ENCODE assay signal across 8 mouse cellular contexts in genomic region chr16:72027404-72028215, GRCm38 (mm10).
A peak's percentile ranks its signal among the peaks of the same experiment; 100 is the strongest.
DNase-seq lines count a peak whose midpoint lies in the region; ATAC-seq and TF ChIP-seq lines count a peak whose summit lies in the region.

No protein-coding gene starts in this region.

- peak overlapping the region; percentile 40 for H3K4me2 ChIP-seq in liver, embryonic 12.5 days
- no peak overlapping the region for H3K4me2 ChIP-seq in liver, postnatal 0 days (ENCODE audit: low read depth, low read length)
- peak overlapping the region; percentile 89 for H3K4me2 ChIP-seq in forebrain, embryonic 12.5 days
- peak overlapping the region; percentile 76 for H3K4me2 ChIP-seq in neural tube, embryonic 13.5 days

- H3K27me3 ChIP-seq in liver, embryonic 12.5 days (replicated peaks): peaks cover 27% of the 10 kb centered on the region
- peaks cover 17% of the 10 kb centered on the region; the same call in 1 of the 2 replicates for H3K27me3 ChIP-seq in liver, postnatal 0 days (ENCODE audit: insufficient read depth, low read length)
- H3K27me3 ChIP-seq in forebrain, embryonic 12.5 days: no peaks in the 10 kb centered on the region
- no peaks in the 10 kb centered on the region for H3K27me3 ChIP-seq in neural tube, embryonic 13.5 days

- 0 out of 2 replicates have a peak overlapping the region, but pooled peaks have one; percentile 12 for H3K4me3 ChIP-seq in liver, embryonic 12.5 days
- H3K4me3 ChIP-seq in liver, postnatal 0 days (ENCODE audit: low read depth, low read length): no peak overlapping the region
- H3K4me3 ChIP-seq in forebrain, embryonic 12.5 days (replicated peaks): peak overlapping the region; percentile 54
- peak overlapping the region; percentile 62 for H3K4me3 ChIP-seq in neural tube, embryonic 13.5 days

- no peak for ATAC-seq in liver, embryonic 12.5 days
- no peak for ATAC-seq in liver, postnatal 0 days
- peak; percentile 84 for ATAC-seq in forebrain, embryonic 12.5 days (ENCODE audit: low FRiP score)
- peak; percentile 80; the same call in 1 of the 2 replicates for ATAC-seq in neural tube, embryonic 13.5 days (ENCODE audit: low read depth)

- no peak for DNase-seq in liver, postnatal 0 days
- DNase-seq in layer of hippocampus, adult 8-10 months (ENCODE audit: low spot score in 2 of 2): peak; percentile 14 to 23
- no peak for DNase-seq in adrenal gland, postnatal 14 days
- no peak for DNase-seq in urinary bladder, postnatal 14 days (ENCODE audit: low spot score)
- DNase-seq in cerebellum, adult 11-12 months: no peak

- H3K9me3 ChIP-seq in liver, embryonic 12.5 days (replicated peaks): no peaks in the 10 kb centered on the region
- no peaks in the 10 kb centered on the region for H3K9me3 ChIP-seq in liver, postnatal 0 days (ENCODE audit: low read length)
- H3K9me3 ChIP-seq in forebrain, embryonic 12.5 days: no peaks in the 10 kb centered on the region
- H3K9me3 ChIP-seq in neural tube, embryonic 13.5 days: no peaks in the 10 kb centered on the region

- H3K36me3 ChIP-seq in liver, embryonic 12.5 days: no peaks in the 10 kb centered on the region
- no peaks in the 10 kb centered on the region for H3K36me3 ChIP-seq in liver, postnatal 0 days (replicated peaks; ENCODE audit: insufficient read depth, low read length)
- no peaks in the 10 kb centered on the region for H3K36me3 ChIP-seq in forebrain, embryonic 12.5 days (replicated peaks)
- H3K36me3 ChIP-seq in neural tube, embryonic 13.5 days: no peaks in the 10 kb centered on the region

- 8% methylated on average over 27 of the region's 27 CpGs for WGBS in liver, embryonic 12.5 days (ENCODE audit: insufficient replicate concordance)
- WGBS in liver, postnatal 0 days (ENCODE audit: insufficient replicate concordance): 3% methylated on average over 27 of the region's 27 CpGs
- WGBS in forebrain, embryonic 12.5 days: 1% methylated on average over 27 of the region's 27 CpGs
- WGBS in neural tube, embryonic 13.5 days: 2% methylated on average over 27 of the region's 27 CpGs

- TF ChIP-seq EP300 in liver, postnatal 0 days (IDR thresholded peaks at IDR 0.05; ENCODE audit: low read depth): no peak

- H3K9ac ChIP-seq in liver, embryonic 12.5 days: no peak overlapping the region
- no peak overlapping the region for H3K9ac ChIP-seq in liver, postnatal 0 days (replicated peaks)
- H3K9ac ChIP-seq in forebrain, embryonic 12.5 days: peak overlapping the region; percentile 70
- peak overlapping the region; percentile 87 for H3K9ac ChIP-seq in neural tube, embryonic 13.5 days

- no peaks in the 10 kb centered on the region for H3K4me1 ChIP-seq in liver, embryonic 12.5 days
- no peaks in the 10 kb centered on the region for H3K4me1 ChIP-seq in liver, postnatal 0 days (ENCODE audit: insufficient read depth)
- peaks cover 14% of the 10 kb centered on the region for H3K4me1 ChIP-seq in forebrain, embryonic 12.5 days
- H3K4me1 ChIP-seq in neural tube, embryonic 13.5 days (replicated peaks): peaks cover 23% of the 10 kb centered on the region

- H3K27ac ChIP-seq in liver, embryonic 12.5 days: no peak overlapping the region
- no peak overlapping the region for H3K27ac ChIP-seq in liver, postnatal 0 days (ENCODE audit: low read depth)
- H3K27ac ChIP-seq in forebrain, embryonic 12.5 days: peak overlapping the region; percentile 54
- H3K27ac ChIP-seq in neural tube, embryonic 13.5 days (replicated peaks): peak overlapping the region; percentile 89

- TF ChIP-seq CTCF in liver, postnatal 0 days (IDR thresholded peaks at IDR 0.05; ENCODE audit: low read depth): no peak

Comparison
In these comparisons a context has a peak if more than half of its experiments do, and no peak if none do; other contexts are left out.
1. ATAC-seq: peak in forebrain, embryonic 12.5 days (single experiment) and neural tube, embryonic 13.5 days (single experiment); none in liver, embryonic 12.5 days (single experiment) and liver, postnatal 0 days (single experiment).
2. H3K27ac ChIP-seq: peak in forebrain, embryonic 12.5 days (single experiment) and neural tube, embryonic 13.5 days (single experiment); none in liver, embryonic 12.5 days (single experiment) and liver, postnatal 0 days (single experiment).
3. H3K9ac ChIP-seq: peak in forebrain, embryonic 12.5 days (single experiment) and neural tube, embryonic 13.5 days (single experiment); none in liver, embryonic 12.5 days (single experiment) and liver, postnatal 0 days (single experiment).
4. DNase-seq: peak in layer of hippocampus, adult 8-10 months (2 of 2); none in liver, postnatal 0 days (single experiment), adrenal gland, postnatal 14 days (single experiment), urinary bladder, postnatal 14 days (single experiment) and cerebellum, adult 11-12 months (single experiment).